Mouse (Mus musculus) 3T3-L1 (cell line): Measurements from ENCODE around the gene Vmn1r24.
"Not testable (repeated sequence)": the region's sequence is repeated elsewhere in the genome, so short reads cannot be mapped to it uniquely, and the experiment has no call there.

Source experiments
- DNase-seq: peaks from one replicate; pipeline ENCODE4 v3.0.0-alpha.2; 2015; ENCODE audit warnings: low read depth, low spot score

Vmn1r24 gene

DNA sequence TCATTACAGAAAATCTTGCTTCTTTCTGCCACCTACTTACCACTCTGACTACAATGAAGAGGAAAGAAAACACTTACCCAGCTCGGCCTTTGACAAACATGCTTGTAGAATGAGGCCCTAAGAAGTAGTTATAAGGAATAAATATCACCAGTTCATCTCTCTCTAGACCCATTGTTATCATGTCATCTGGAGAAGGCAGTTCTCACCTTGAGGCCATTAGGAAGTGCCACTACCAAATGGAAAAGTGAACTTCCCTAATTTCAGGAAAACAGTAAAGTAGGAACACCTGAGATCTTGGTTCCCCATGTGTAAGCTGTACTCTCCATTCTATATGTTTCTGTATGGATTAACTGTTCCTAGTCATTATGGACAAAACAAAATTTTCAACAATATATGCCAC lies at the start of gene Vmn1r24:
Gene Vmn1r24 (minus strand): TSS at position 101 of the 400 bp plus-strand sequence.
- DNase-seq: not testable (repeated sequence)

- no peak for DNase-seq
Measured at GRCm38 (mm10) chr6:57980710-57981109, 19.4 kb upstream of the Vmn1r24 start, which contains the start of gene Vmn1r25. Gene Vmn1r25, minus strand, starts transcription at chr6:57980810.

DNA sequence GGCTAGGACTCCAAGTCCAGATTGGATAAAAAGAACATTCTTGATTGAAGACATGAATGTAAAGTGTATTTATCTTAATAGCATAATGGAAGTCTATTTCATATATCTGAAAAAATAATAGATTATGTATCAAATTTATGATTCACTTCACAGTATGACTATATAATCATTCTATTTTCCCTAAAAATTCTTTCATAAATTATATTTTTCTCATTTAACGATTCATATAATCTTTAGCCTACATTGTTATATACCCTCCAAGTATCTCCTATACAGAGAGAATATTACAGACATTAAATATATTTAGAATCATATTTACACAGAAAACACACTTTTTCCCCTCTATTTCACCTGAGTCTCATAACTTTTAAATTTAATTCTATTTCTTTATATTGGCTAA lies 34.6 kb downstream of the Vmn1r24 start, which contains the start of gene Vmn1r23:
Gene Vmn1r23 (minus strand): TSS at position 101 of the 400 bp plus-strand sequence.
- DNase-seq: no peak

DNA sequence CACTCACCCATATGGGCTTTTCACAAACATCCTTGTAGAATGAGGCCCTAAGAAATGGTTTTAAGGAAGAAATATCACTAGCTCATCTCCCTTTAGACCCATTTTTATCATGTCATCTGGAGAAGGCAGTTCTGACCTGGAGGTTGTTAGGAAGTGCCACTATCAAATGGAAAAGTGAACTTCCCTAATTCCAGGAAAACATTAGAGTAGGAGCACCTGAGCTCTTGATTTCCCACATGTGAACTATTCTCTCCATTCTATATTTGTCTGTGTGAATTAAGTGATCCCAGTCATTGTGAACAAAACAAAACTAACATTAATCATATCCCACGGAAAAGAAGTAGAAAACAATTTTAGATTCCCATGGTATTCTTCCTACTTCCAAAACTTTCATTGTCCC lies 53.4 kb downstream of the Vmn1r24 start, which contains the start of gene Vmn1r22:
Gene Vmn1r22 (minus strand): TSS at position 101 of the 400 bp plus-strand sequence.
- no peak for DNase-seq
